Mouse (Mus musculus): ENCODE results near the gene Bcl11a. TPM values are rescaled to one million over a fixed set of nuclear protein-coding genes. Genes with fewer than 3 reads are reported as not detected.

The Bcl11a gene
- total RNA-seq, 1 experiment, result 3.1 TPM

DNA sequence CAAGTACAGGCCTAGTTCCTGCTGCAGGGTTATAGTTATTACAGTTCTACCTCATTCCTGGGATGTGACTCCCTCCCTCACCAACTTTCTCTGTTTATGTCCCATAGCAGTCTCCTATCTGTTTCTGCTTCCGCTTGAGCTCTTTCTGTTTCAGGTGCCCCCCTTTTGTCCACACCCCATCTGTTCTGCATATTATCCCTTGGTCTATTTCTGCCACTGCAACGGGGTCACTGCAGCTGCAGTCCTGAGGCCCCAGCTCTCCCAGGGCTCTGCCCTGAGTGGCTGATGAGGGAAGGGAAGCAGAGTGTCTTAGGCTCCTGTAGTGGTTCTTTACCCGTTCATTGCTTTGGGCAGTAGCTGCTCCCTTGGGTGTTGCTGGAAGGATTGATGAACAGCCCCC is 55.6 kb downstream of the Bcl11a start:
- in situ Hi-C loops (cut with MboI; ENCODE audit: low sequenced_read_pairs in 2 of 2, unreplicated experiment in 2 of 2), result no loop called here
- H3K27ac ChIP-seq (ENCODE audit: insufficient read depth, low read depth, low read length, poor library complexity, severe bottlenecking), result no peak overlapping the region
- DNase-seq (ENCODE audit: low read depth, low spot score), result no peak
- TF ChIP-seq ZC3H11A (IDR thresholded peaks at IDR 0.05; ENCODE audit: borderline replicate concordance, low read depth, low read length) (no peak), CHD2 (IDR thresholded peaks at IDR 0.05; ENCODE audit: low read depth, low read length) (no peak)
- H3K4me3 ChIP-seq (ENCODE audit: insufficient read depth in 1 of 2, low read depth in 1 of 2, low read length in 2 of 2, poor library complexity in 1 of 2, severe bottlenecking in 1 of 2), result no peak overlapping the region
- H3K36me3 ChIP-seq (ENCODE audit: control insufficient read depth, insufficient read depth, low read length, poor library complexity, severe bottlenecking), result no peaks in the 10 kb centered on the region
- H3K9me3 ChIP-seq (ENCODE audit: control insufficient read depth, insufficient read depth, low read depth, low read length), result no peaks in the 10 kb centered on the region
- H3K9ac ChIP-seq (ENCODE audit: insufficient read depth, low read depth, low read length, poor library complexity, severe bottlenecking), result no peak overlapping the region
- H3K4me1 ChIP-seq (ENCODE audit: control insufficient read depth in 2 of 2, insufficient read depth in 2 of 2, low read length in 2 of 2, poor library complexity in 1 of 2), result 0 out of 4 replicates have a peak, but pooled peaks cover 0 to 2% of the 10 kb centered on the region in 2 experiments

- no peak for TF ChIP-seq ZNF384 (IDR thresholded peaks at IDR 0.05; ENCODE audit: low read depth, low read length)
- no peak for TF ChIP-seq CHD2 (IDR thresholded peaks at IDR 0.05; ENCODE audit: low read depth, low read length)
- TF ChIP-seq ZC3H11A (IDR thresholded peaks at IDR 0.05; ENCODE audit: borderline replicate concordance, low read depth, low read length), result no peak
- TF ChIP-seq MAFK (IDR thresholded peaks at IDR 0.05; ENCODE audit: insufficient read depth, low read depth, low read length), result no peak
- TF ChIP-seq HCFC1 (IDR thresholded peaks at IDR 0.05; ENCODE audit: borderline replicate concordance, insufficient read depth, low read length), result no peak
- Histone ChIP-seq H3K36me3 (ENCODE audit: control insufficient read depth, insufficient read depth, low read length, poor library complexity, severe bottlenecking) (no peaks in the 10 kb centered on the region), H3K27ac (ENCODE audit: insufficient read depth, low read depth, low read length, poor library complexity, severe bottlenecking) (no peak overlapping the region), H3K4me3 (ENCODE audit: insufficient read depth in 1 of 2, low read depth in 1 of 2, low read length in 2 of 2, poor library complexity in 1 of 2, severe bottlenecking in 1 of 2) (no peak overlapping the region), H3K4me1 (ENCODE audit: control insufficient read depth in 2 of 2, insufficient read depth in 2 of 2, low read length in 2 of 2, poor library complexity in 1 of 2) (0 out of 4 replicates have a peak, but pooled peaks cover 0 to 2% of the 10 kb centered on the region in 2 experiments), H3K9me3 (ENCODE audit: control insufficient read depth, insufficient read depth, low read depth, low read length) (no peaks in the 10 kb centered on the region), H3K9ac (ENCODE audit: insufficient read depth, low read depth, low read length, poor library complexity, severe bottlenecking) (no peak overlapping the region)
- in situ Hi-C loops (cut with MboI; ENCODE audit: low sequenced_read_pairs in 2 of 2, unreplicated experiment in 2 of 2), result no loop called here
- DNase-seq (ENCODE audit: low read depth, low spot score), result no peak
Observed at GRCm38 (mm10) chr11:24133928-24134327, 56.1 kb downstream of the Bcl11a start.

GRCm38 (mm10) chr11:24135244-24135643 is 57.4 kb downstream of the Bcl11a start:
- DNase-seq (ENCODE audit: low read depth, low spot score), result no peak
- no peak overlapping the region for H3K4me3 ChIP-seq (ENCODE audit: insufficient read depth in 1 of 2, low read depth in 1 of 2, low read length in 2 of 2, poor library complexity in 1 of 2, severe bottlenecking in 1 of 2)
- H3K36me3 ChIP-seq (ENCODE audit: control insufficient read depth, insufficient read depth, low read length, poor library complexity, severe bottlenecking), result no peaks in the 10 kb centered on the region
- no peaks in the 10 kb centered on the region for H3K9me3 ChIP-seq (ENCODE audit: control insufficient read depth, insufficient read depth, low read depth, low read length)
- in situ Hi-C loops (cut with MboI; ENCODE audit: low sequenced_read_pairs in 2 of 2, unreplicated experiment in 2 of 2), result no loop called here
- H3K9ac ChIP-seq (ENCODE audit: insufficient read depth, low read depth, low read length, poor library complexity, severe bottlenecking), result no peak overlapping the region
- TF ChIP-seq MAFK (IDR thresholded peaks at IDR 0.05; ENCODE audit: insufficient read depth, low read depth, low read length) (no peak), CHD2 (IDR thresholded peaks at IDR 0.05; ENCODE audit: low read depth, low read length) (no peak), HCFC1 (IDR thresholded peaks at IDR 0.05; ENCODE audit: borderline replicate concordance, insufficient read depth, low read length) (no peak), ZNF384 (IDR thresholded peaks at IDR 0.05; ENCODE audit: low read depth, low read length) (no peak), ZC3H11A (IDR thresholded peaks at IDR 0.05; ENCODE audit: borderline replicate concordance, low read depth, low read length) (no peak)
- no peaks in the 10 kb centered on the region for H3K4me1 ChIP-seq (ENCODE audit: control insufficient read depth in 2 of 2, insufficient read depth in 2 of 2, low read length in 2 of 2, poor library complexity in 1 of 2)
- H3K27ac ChIP-seq (ENCODE audit: insufficient read depth, low read depth, low read length, poor library complexity, severe bottlenecking), result no peak overlapping the region

DNA sequence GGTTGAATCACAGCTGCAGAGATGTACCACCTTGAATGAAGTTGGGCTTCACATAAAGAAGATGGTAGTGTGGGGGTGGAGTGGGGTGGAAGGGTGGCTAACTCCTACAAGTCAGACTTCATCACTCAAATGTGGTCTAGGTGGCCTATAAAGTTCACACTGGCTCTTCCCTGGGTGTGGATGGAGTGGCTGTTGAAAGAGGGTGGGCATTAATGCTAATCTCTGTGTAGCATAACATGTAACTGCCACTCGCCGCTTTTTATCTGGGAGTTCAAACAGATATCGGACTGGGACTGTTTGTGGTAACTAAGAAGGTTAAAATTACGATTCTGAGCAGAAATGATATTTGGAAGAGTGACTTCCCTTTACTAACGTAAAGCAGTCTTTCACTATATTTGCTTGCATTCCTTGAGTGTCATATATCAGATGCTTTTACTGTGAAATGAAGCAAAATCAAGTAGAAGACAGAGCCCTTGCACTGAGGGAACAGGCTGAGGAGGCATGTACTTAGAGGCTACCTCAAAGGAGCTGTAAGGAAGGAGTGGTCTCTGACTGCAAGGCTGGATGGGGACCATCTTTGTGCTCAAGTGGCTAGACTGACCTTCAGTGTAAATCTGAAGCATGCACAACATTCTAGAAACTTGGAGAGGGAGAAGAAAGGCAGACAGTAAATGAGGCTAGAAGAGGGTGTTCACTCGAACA is 58.4 kb downstream of the Bcl11a start:
- Histone ChIP-seq H3K4me1 (ENCODE audit: control insufficient read depth in 2 of 2, insufficient read depth in 2 of 2, low read length in 2 of 2, poor library complexity in 1 of 2) (no peaks in the 10 kb centered on the region), H3K27ac (ENCODE audit: insufficient read depth, low read depth, low read length, poor library complexity, severe bottlenecking) (no peak overlapping the region), H3K9ac (ENCODE audit: insufficient read depth, low read depth, low read length, poor library complexity, severe bottlenecking) (no peak overlapping the region), H3K9me3 (ENCODE audit: control insufficient read depth, insufficient read depth, low read depth, low read length) (no peaks in the 10 kb centered on the region), H3K36me3 (ENCODE audit: control insufficient read depth, insufficient read depth, low read length, poor library complexity, severe bottlenecking) (no peaks in the 10 kb centered on the region), H3K4me3 (ENCODE audit: insufficient read depth in 1 of 2, low read depth in 1 of 2, low read length in 2 of 2, poor library complexity in 1 of 2, severe bottlenecking in 1 of 2) (no peak overlapping the region)
- in situ Hi-C loops (cut with MboI; ENCODE audit: low sequenced_read_pairs in 2 of 2, unreplicated experiment in 2 of 2), result no loop called here
- no peak for DNase-seq (ENCODE audit: low read depth, low spot score)
- TF ChIP-seq HCFC1 (IDR thresholded peaks at IDR 0.05; ENCODE audit: borderline replicate concordance, insufficient read depth, low read length), result no peak
- no peak for TF ChIP-seq MAFK (IDR thresholded peaks at IDR 0.05; ENCODE audit: insufficient read depth, low read depth, low read length)
- no peak for TF ChIP-seq CHD2 (IDR thresholded peaks at IDR 0.05; ENCODE audit: low read depth, low read length)
- no peak for TF ChIP-seq ZC3H11A (IDR thresholded peaks at IDR 0.05; ENCODE audit: borderline replicate concordance, low read depth, low read length)
- TF ChIP-seq ZNF384 (IDR thresholded peaks at IDR 0.05; ENCODE audit: low read depth, low read length), result no peak

DNA sequence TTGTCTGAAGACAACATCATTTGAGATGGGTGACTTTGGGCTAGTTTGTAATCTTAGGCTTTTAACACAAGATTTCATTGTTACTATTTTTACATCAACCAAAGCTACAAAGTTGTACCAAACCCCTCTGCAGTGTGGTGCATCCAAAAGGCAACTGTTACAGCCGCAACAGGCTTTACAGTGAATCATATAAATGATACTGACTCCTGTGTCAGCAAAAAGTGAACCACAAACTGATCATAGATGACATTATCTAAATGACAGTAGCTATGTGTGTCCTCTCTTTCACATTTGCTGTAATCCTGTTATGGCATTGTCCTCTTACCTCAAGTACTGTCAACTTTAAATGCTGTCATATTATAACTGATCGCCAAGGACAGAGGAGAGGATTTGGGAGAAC is 60.0 kb downstream of the Bcl11a start:
- Histone ChIP-seq H3K4me1 (ENCODE audit: control insufficient read depth in 2 of 2, insufficient read depth in 2 of 2, low read length in 2 of 2, poor library complexity in 1 of 2) (no peaks in the 10 kb centered on the region), H3K4me3 (ENCODE audit: insufficient read depth in 1 of 2, low read depth in 1 of 2, low read length in 2 of 2, poor library complexity in 1 of 2, severe bottlenecking in 1 of 2) (no peak overlapping the region), H3K36me3 (ENCODE audit: control insufficient read depth, insufficient read depth, low read length, poor library complexity, severe bottlenecking) (no peaks in the 10 kb centered on the region), H3K9ac (ENCODE audit: insufficient read depth, low read depth, low read length, poor library complexity, severe bottlenecking) (no peak overlapping the region), H3K9me3 (ENCODE audit: control insufficient read depth, insufficient read depth, low read depth, low read length) (no peaks in the 10 kb centered on the region), H3K27ac (ENCODE audit: insufficient read depth, low read depth, low read length, poor library complexity, severe bottlenecking) (no peak overlapping the region)
- in situ Hi-C loops (cut with MboI; ENCODE audit: low sequenced_read_pairs in 2 of 2, unreplicated experiment in 2 of 2), result no loop called here
- DNase-seq (ENCODE audit: low read depth, low spot score), result no peak
- no peak for TF ChIP-seq MAFK (IDR thresholded peaks at IDR 0.05; ENCODE audit: insufficient read depth, low read depth, low read length)
- TF ChIP-seq HCFC1 (IDR thresholded peaks at IDR 0.05; ENCODE audit: borderline replicate concordance, insufficient read depth, low read length), result no peak
- no peak for TF ChIP-seq ZNF384 (IDR thresholded peaks at IDR 0.05; ENCODE audit: low read depth, low read length)
- no peak for TF ChIP-seq CHD2 (IDR thresholded peaks at IDR 0.05; ENCODE audit: low read depth, low read length)
- TF ChIP-seq ZC3H11A (IDR thresholded peaks at IDR 0.05; ENCODE audit: borderline replicate concordance, low read depth, low read length), result no peak

Data from ES-E14 (cell line).